Mouse (Mus musculus) stomach, postnatal 0 days (tissue): ENCODE measurements at regions not wholly inside any gene's neighbourhood (a gene's known extent, or its start where the extent isn't known, plus 50 kb on each side); places are given as distances from the start of the nearest gene placed in this dataset.

Experiments used
- ATAC-seq: fragments of 200-750 bp; cut with Nextera tagmentation; 2 replicates; pipeline ENCODE4 v1.8.0; 2017; ENCODE audit not compliant: low FRiP score, low TSS enrichment
- DNase-seq: peaks from one replicate; pipeline ENCODE4 v3.0.0-alpha.2; 2016; ENCODE audit warnings: low spot score
- H3K27ac ChIP-seq: fragments of 300-500 bp; sonication (generic); replicated peaks from 2 replicates; pipeline ENCODE4 v1.5.1; 2014; ENCODE audit warnings: mild to moderate bottlenecking, control low read depth
- H3K27me3 ChIP-seq: fragments of 300-500 bp; sonication (generic); 2 replicates; pipeline ENCODE4 v1.6.1; 2014; ENCODE audit warnings: low read length; ENCODE audit not compliant: control insufficient read depth, insufficient read depth
- H3K36me3 ChIP-seq: fragments of 300-500 bp; sonication (generic); 2 replicates; pipeline ENCODE4 v1.6.1; 2014; ENCODE audit warnings: low read length, mixed read lengths; ENCODE audit not compliant: control insufficient read depth, insufficient read depth
- H3K4me1 ChIP-seq: fragments of 300-500 bp; sonication (generic); replicated peaks from 2 replicates; pipeline ENCODE4 v1.6.1; 2014; ENCODE audit warnings: antibody characterized with exemption; ENCODE audit not compliant: control insufficient read depth, insufficient read depth
- H3K4me2 ChIP-seq: fragments of 300-500 bp; sonication (generic); replicated peaks from 2 replicates; pipeline ENCODE4 v1.6.1; 2014; ENCODE audit warnings: low read depth, mild to moderate bottlenecking, control low read depth, moderate library complexity
- H3K4me3 ChIP-seq: fragments of 300-500 bp; sonication (generic); 2 replicates; pipeline ENCODE4 v1.5.1; 2014; ENCODE audit warnings: low read depth, low read length, control low read depth
- H3K9ac ChIP-seq: fragments of 300-500 bp; sonication (generic); 2 replicates; pipeline ENCODE4 v1.6.1; 2014; ENCODE audit warnings: mild to moderate bottlenecking, low read length, control low read depth, mixed read lengths
- H3K9me3 ChIP-seq: fragments of 300-500 bp; sonication (generic); 2 replicates; pipeline ENCODE4 v1.6.1; 2016; ENCODE audit warnings: low read length; ENCODE audit not compliant: control insufficient read depth
- CTCF ChIP-seq: IDR thresholded peaks from 2 replicates; pipeline ENCODE4 v1.5.1; 2016; ENCODE audit warnings: antibody characterized with exemption, low read depth, mild to moderate bottlenecking, moderate library complexity
- EP300 ChIP-seq: optimal IDR thresholded peaks from 2 replicates; pipeline ENCODE3; 2016; ENCODE audit warnings: antibody characterized with exemption
- WGBS: fragments of 180-500 bp; shearing (Covaris S2); extraction: QIAGEN DNeasy Blood & Tissue Kit; methylation state at CpG from one replicate; pipeline ENCODE4 v1.1.7; 2014; 5-methylcytosine and 5-hydroxymethylcytosine counted together

DNA sequence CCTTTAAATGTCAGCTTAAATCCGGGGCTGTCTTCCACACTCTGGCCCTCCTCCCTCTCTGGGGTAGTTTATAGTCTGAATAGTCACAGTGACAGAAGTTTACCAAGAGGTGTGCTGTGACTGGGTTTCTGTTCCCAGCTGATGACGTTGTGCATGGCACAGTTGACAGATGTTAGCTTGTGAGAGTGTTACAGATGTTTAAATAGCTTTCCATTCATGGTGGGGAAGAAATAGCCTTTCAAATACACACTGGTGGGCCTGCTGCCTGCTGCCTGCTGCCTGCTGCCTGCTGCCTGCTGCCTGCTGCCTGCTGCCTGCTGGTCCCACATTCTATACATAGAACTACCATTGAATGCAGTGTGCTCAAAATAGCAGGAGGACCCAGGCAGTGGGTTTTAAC lies 324.8 kb upstream of the Sash1 start:
- DNase-seq (no peak), ATAC-seq (no peak)
- no peak overlapping the region for H3K9ac ChIP-seq
- no peak overlapping the region for H3K4me3 ChIP-seq
- H3K27ac ChIP-seq = no peak overlapping the region
- WGBS = 11% methylated on average over 2 of the region's 2 CpGs
- H3K9me3 ChIP-seq = no peaks in the 10 kb centered on the region
- H3K27me3 ChIP-seq = no peaks in the 10 kb centered on the region
- H3K4me1 ChIP-seq = no peaks in the 10 kb centered on the region
- no peaks in the 10 kb centered on the region for H3K36me3 ChIP-seq
- H3K4me2 ChIP-seq = no peak overlapping the region
- no peak for TF ChIP-seq EP300
- no peak for TF ChIP-seq CTCF

DNA sequence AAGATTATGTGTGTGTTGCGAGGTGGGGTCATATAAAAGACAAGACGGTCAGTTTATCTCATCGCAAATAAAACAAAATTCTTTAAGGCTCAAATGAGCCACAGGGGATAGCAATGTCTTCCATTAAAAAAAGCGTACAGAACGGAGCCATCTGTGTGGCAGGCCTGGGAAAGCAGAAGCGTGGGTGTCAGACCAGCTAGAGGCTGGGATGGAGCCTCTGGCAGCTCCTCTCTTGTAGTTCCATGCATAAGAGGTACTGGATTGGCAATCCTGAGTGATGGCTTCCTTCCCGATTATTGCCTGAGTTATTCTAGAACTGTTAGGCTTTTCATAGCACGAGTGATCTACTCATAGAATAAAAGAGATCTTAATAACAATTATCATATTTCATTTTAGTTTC lies 318.2 kb upstream of the Sash1 start:
- no peak overlapping the region for H3K4me2 ChIP-seq
- ATAC-seq (no peak), DNase-seq (no peak)
- TF ChIP-seq CTCF (no peak), EP300 (no peak)
- H3K9ac ChIP-seq = no peak overlapping the region
- no peaks in the 10 kb centered on the region for H3K9me3 ChIP-seq
- no peaks in the 10 kb centered on the region for H3K4me1 ChIP-seq
- no peaks in the 10 kb centered on the region for H3K36me3 ChIP-seq
- no peaks in the 10 kb centered on the region for H3K27me3 ChIP-seq
- H3K27ac ChIP-seq = no peak overlapping the region
- 68% methylated on average over 8 of the region's 8 CpGs for WGBS
- no peak overlapping the region for H3K4me3 ChIP-seq

- H3K36me3 ChIP-seq = no peaks in the 10 kb centered on the region
- no peaks in the 10 kb centered on the region for H3K4me1 ChIP-seq
- no peaks in the 10 kb centered on the region for H3K9me3 ChIP-seq
- DNase-seq = no peak
- ATAC-seq = no peak
- H3K9ac ChIP-seq = no peak overlapping the region
- no peak overlapping the region for H3K27ac ChIP-seq
- H3K4me2 ChIP-seq = no peak overlapping the region
- no peak overlapping the region for H3K4me3 ChIP-seq
- TF ChIP-seq EP300 (no peak), CTCF (no peak)
- H3K27me3 ChIP-seq = no peaks in the 10 kb centered on the region
- WGBS = 85% methylated on average over 6 of the region's 6 CpGs
Observed at GRCm38 (mm10) chr10:9203323-9203722, 317.5 kb upstream of the Sash1 start.

DNA sequence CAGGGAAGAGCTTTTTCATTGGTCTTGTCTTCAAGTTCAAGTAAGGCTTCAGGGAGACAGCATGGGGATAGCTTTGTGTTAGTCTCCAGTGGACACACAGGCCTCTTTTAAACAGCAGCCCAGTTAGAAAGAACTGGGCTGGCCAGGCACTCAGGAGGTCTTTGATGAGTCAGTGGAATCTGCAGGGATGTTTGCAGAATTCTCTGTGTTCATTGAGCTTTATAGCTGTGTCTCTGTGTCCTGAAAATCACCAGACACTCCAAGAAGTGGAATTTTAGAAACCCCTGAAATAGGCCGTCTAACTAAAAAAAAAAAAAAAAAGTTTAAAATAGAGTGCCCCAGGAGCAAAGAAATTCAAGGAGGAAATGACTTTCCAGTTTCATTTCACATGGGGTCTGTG lies 317.1 kb upstream of the Sash1 start:
- Histone ChIP-seq H3K9ac (no peak overlapping the region), H3K9me3 (no peaks in the 10 kb centered on the region), H3K27ac (no peak overlapping the region), H3K36me3 (no peaks in the 10 kb centered on the region), H3K4me2 (no peak overlapping the region), H3K4me3 (no peak overlapping the region), H3K27me3 (no peaks in the 10 kb centered on the region), H3K4me1 (no peaks in the 10 kb centered on the region)
- DNase-seq (no peak), ATAC-seq (no peak)
- TF ChIP-seq CTCF (no peak), EP300 (no peak)
- 50% methylated on average over 1 of the region's 1 CpGs for WGBS

GRCm38 (mm10) chr10:9174997-9175396 lies 289.1 kb upstream of the Sash1 start:
- TF ChIP-seq EP300 (no peak), CTCF (peak; percentile 78)
- Histone ChIP-seq H3K4me2 (no peak overlapping the region), H3K9ac (no peak overlapping the region), H3K4me3 (no peak overlapping the region), H3K36me3 (no peaks in the 10 kb centered on the region), H3K27me3 (no peaks in the 10 kb centered on the region), H3K9me3 (no peaks in the 10 kb centered on the region), H3K4me1 (no peaks in the 10 kb centered on the region), H3K27ac (no peak overlapping the region)
- 62% methylated on average over 3 of the region's 3 CpGs for WGBS
- peak; percentile 39 for DNase-seq
- ATAC-seq = no peak

DNA sequence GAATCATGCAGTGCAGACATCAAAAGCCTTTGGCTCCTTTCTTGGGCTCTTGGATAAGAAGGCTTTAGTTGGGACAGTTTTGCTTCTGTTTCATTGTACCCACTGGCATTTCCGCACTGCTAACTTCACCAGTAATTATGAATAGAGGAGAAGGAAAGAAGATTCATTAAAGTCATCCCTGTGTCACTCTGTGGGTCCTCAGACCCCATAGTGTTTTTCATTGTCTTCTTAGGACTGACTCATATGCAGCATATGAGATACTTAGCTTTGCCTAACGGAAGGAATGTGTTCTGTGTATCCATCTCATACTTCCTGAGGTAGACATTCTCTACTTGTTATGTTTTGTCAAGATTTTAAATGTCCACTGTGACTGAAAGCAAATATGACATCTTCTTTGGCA lies 287.6 kb upstream of the Sash1 start:
- Histone ChIP-seq H3K27ac (no peak overlapping the region), H3K9ac (no peak overlapping the region), H3K4me2 (no peak overlapping the region), H3K4me1 (no peaks in the 10 kb centered on the region), H3K4me3 (no peak overlapping the region), H3K36me3 (no peaks in the 10 kb centered on the region), H3K27me3 (no peaks in the 10 kb centered on the region), H3K9me3 (no peaks in the 10 kb centered on the region)
- no peak for TF ChIP-seq EP300
- no peak for TF ChIP-seq CTCF
- WGBS = 87% methylated on average over 2 of the region's 2 CpGs
- no peak for ATAC-seq
- DNase-seq = no peak
